Mouse (Mus musculus) myocyte (in vitro differentiated cells): ENCODE data around the gene Gm17387. TPM values are rescaled to one million over a fixed set of nuclear protein-coding genes. Genes with fewer than 3 reads are reported as not detected.

Source experiments
- H3K27me3 ChIP-seq: one replicate; pipeline ENCODE4 v1.6.1; 2011; ENCODE audit not compliant: control insufficient read depth, insufficient read depth, insufficient read length
- H3K36me3 ChIP-seq: one replicate; pipeline ENCODE4 v1.6.1; 2011; ENCODE audit not compliant: control insufficient read depth, insufficient read depth
- H3K4me2 ChIP-seq: one replicate; pipeline ENCODE4 v1.6.1; 2011; ENCODE audit warnings: low read depth, control low read depth
- H3K4me3 ChIP-seq: one replicate; pipeline ENCODE4 v1.5.1; 2011; ENCODE audit warnings: mild to moderate bottlenecking, control low read depth, moderate library complexity
- H3K79me2 ChIP-seq: one replicate; pipeline ENCODE4 v1.6.1; 2011; ENCODE audit not compliant: control insufficient read depth, insufficient read depth
- H3ac ChIP-seq: one replicate; pipeline ENCODE4 v1.6.1; 2011; ENCODE audit not compliant: control insufficient read depth, insufficient read length
- CEBPB ChIP-seq: IDR thresholded peaks from 2 replicates; pipeline ENCODE4 v1.6.1; 2011; ENCODE audit warnings: mild to moderate bottlenecking, moderate library complexity; ENCODE audit not compliant: poor library complexity, insufficient read depth, severe bottlenecking
- E2F4 ChIP-seq: IDR thresholded peaks from one replicate; pipeline ENCODE4 v1.6.1; 2011; ENCODE audit warnings: mild to moderate bottlenecking, control low read depth, moderate library complexity; ENCODE audit not compliant: insufficient read depth
- MAX ChIP-seq: IDR thresholded peaks from one replicate; pipeline ENCODE4 v1.6.1; 2011; ENCODE audit warnings: low read depth, mild to moderate bottlenecking, control low read depth
- MYOD1 ChIP-seq, 3 experiments: IDR thresholded peaks; one replicate each; pipeline ENCODE4 v1.6.1; 2011; ENCODE audit warnings: control low read depth in 2 of 3, low read depth in 2 of 3, mild to moderate bottlenecking in 2 of 3, moderate library complexity in 1 of 3; ENCODE audit not compliant: insufficient read length in 2 of 3, control insufficient read depth in 1 of 3
- MYOG ChIP-seq, 3 experiments: IDR thresholded peaks; one replicate each; pipeline ENCODE4 v1.6.1; 2011; ENCODE audit warnings: control low read depth in 2 of 3, low read depth in 2 of 3, mild to moderate bottlenecking in 2 of 3; ENCODE audit not compliant: insufficient read length in 2 of 3, control insufficient read depth in 1 of 3, insufficient read depth in 1 of 3
- POLR2A ChIP-seq: IDR thresholded peaks from one replicate; pipeline ENCODE4 v1.6.1; 2011; ENCODE audit warnings: low read depth, mild to moderate bottlenecking, control low read depth, moderate library complexity; ENCODE audit not compliant: insufficient read length
- POLR2AphosphoS2 ChIP-seq: IDR thresholded peaks from one replicate; pipeline ENCODE4 v1.6.1; 2011; ENCODE audit warnings: low read depth, control low read depth; ENCODE audit not compliant: insufficient read length
- REST ChIP-seq: IDR thresholded peaks from one replicate; pipeline ENCODE4 v1.6.1; 2011; ENCODE audit warnings: mild to moderate bottlenecking, control low read depth, moderate library complexity; ENCODE audit not compliant: insufficient read depth, insufficient read length
- SRF ChIP-seq: IDR thresholded peaks from one replicate; pipeline ENCODE4 v1.6.1; 2011; ENCODE audit warnings: low read depth; ENCODE audit not compliant: control insufficient read depth, insufficient read length
- TCF12 ChIP-seq: IDR thresholded peaks from one replicate; pipeline ENCODE4 v1.6.1; 2011; ENCODE audit warnings: mild to moderate bottlenecking, control low read depth; ENCODE audit not compliant: poor library complexity, insufficient read depth, severe bottlenecking
- TCF3 ChIP-seq: IDR thresholded peaks from one replicate; pipeline ENCODE4 v1.6.1; 2011; ENCODE audit warnings: low read depth, control low read depth; ENCODE audit not compliant: insufficient read length
- USF1 ChIP-seq: IDR thresholded peaks from one replicate; pipeline ENCODE4 v1.6.1; 2011; ENCODE audit warnings: low read depth, mild to moderate bottlenecking, control low read depth, moderate library complexity
- polyA plus RNA-seq: library from polyadenylated mRNA; unstranded; fragments of >200 nt; fragmentation: generic; extraction: Trizol; gene quantifications from one replicate; pipeline ENCODE4 v1.2.1, GENCODE M21; 2012; ENCODE audit warnings: missing spikeins

Gene Gm17387
- polyA plus RNA-seq: not detected

DNA sequence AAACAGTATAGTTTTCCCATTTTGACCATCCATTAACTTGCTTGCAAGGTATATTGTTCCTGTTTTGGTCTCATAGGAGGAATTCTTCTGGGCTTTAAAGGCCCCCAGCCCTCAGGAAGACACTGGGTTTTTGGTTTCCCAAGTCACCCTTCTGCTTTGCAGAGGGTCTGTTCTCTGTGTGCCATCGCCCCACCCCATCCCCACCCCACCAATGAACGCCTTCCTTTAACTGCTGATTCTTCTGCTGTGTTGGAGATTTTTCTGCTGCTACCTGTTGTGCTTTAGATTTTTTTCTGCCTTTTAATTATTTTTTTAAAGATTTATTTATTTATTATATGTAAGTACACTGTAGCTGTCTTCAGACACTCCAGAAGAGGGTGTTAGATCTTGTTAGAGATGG lies at the start of gene Gm17387:
Gene Gm17387 (plus strand): TSS at position 301 of the 400 bp plus-strand sequence.
- no peaks in the 10 kb centered on the region for H3K27me3 ChIP-seq
- no peaks in the 10 kb centered on the region for H3K36me3 ChIP-seq
- TF ChIP-seq TCF12: no peak
- TF ChIP-seq POLR2A: no peak
- no peak for TF ChIP-seq TCF3
- TF ChIP-seq REST: no peak
- no peak for TF ChIP-seq USF1
- TF ChIP-seq POLR2AphosphoS2: no peak
- TF ChIP-seq CEBPB: no peak
- no peak for TF ChIP-seq MAX
- no peak for TF ChIP-seq E2F4
- no peak for TF ChIP-seq SRF
- no peak for TF ChIP-seq MYOG (IDR thresholded peaks at IDR 0.05; ENCODE audit: control insufficient read depth in 1 of 3, insufficient read depth in 1 of 3, insufficient read length in 2 of 3, low read depth in 2 of 3)
- no peak within 1 kb of the TSS for H3ac ChIP-seq
- H3K4me3 ChIP-seq: no peak within 1 kb of the TSS
- H3K79me2 ChIP-seq: no peaks in the 10 kb centered on the region
- H3K4me2 ChIP-seq: no peak within 1 kb of the TSS

DNA sequence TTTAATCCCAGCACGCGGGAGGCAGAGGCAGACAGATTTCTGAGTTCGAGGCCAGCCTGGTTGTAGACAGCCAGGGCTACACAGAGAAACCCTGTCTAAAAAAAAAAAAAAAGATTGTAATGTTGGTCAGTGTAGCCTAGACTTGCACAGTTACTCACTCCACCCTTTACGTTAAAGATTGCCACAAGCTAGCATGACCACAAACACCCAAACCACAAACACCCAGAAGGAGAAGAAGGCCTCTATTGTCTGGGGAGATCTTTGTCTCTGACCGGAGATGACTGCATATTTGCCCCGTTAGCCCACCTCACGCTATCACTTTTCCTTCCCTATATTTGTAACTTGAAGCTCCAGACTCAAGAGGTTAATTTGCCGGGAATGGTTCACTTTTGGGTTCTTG lies 47.2 kb upstream of the Gm17387 start:
- no peaks in the 10 kb centered on the region for H3K36me3 ChIP-seq
- H3K79me2 ChIP-seq: no peaks in the 10 kb centered on the region
- H3ac ChIP-seq: no peak overlapping the region
- H3K4me3 ChIP-seq: no peak overlapping the region
- no peaks in the 10 kb centered on the region for H3K27me3 ChIP-seq
- H3K4me2 ChIP-seq: peak overlapping the region; percentile 37
- no peak for TF ChIP-seq POLR2AphosphoS2
- 0 out of 2 replicates have a peak, but pooled peaks have one; percentile 19 for TF ChIP-seq CEBPB
- TF ChIP-seq E2F4: no peak
- TF ChIP-seq TCF12: no peak

DNA sequence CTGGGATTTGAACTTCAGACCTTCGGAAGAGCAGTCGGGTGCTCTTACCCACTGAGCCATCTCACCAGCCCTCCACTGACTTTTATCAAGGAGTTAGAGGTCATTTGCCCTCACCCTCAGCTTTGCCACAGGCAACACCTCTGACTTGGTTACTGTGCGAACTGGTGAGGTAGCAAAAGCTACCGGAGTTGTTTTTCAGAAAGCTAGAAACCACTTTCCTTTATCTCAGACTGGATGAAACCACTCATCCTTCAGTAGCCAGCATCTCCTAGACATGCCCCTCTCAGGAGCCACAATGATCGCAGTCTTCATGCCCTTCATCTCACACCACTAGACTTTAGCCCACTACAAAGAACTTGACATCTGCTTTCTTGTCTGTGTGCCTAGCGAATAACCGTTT lies 46.0 kb upstream of the Gm17387 start:
- no peak overlapping the region for H3ac ChIP-seq
- H3K27me3 ChIP-seq: no peaks in the 10 kb centered on the region
- TF ChIP-seq E2F4 (no peak), POLR2A (no peak), USF1 (no peak), POLR2AphosphoS2 (no peak), TCF12 (no peak), MYOD1 (IDR thresholded peaks at IDR 0.05; ENCODE audit: control insufficient read depth in 1 of 3, insufficient read length in 2 of 3, low read depth in 2 of 3) (no peak), CEBPB (no peak), MYOG (IDR thresholded peaks at IDR 0.05; ENCODE audit: control insufficient read depth in 1 of 3, insufficient read depth in 1 of 3, insufficient read length in 2 of 3, low read depth in 2 of 3) (no peak), SRF (no peak), REST (no peak), TCF3 (no peak), MAX (no peak)
- H3K4me2 ChIP-seq: no peak overlapping the region
- H3K79me2 ChIP-seq: no peaks in the 10 kb centered on the region
- H3K36me3 ChIP-seq: no peaks in the 10 kb centered on the region
- no peak overlapping the region for H3K4me3 ChIP-seq

DNA sequence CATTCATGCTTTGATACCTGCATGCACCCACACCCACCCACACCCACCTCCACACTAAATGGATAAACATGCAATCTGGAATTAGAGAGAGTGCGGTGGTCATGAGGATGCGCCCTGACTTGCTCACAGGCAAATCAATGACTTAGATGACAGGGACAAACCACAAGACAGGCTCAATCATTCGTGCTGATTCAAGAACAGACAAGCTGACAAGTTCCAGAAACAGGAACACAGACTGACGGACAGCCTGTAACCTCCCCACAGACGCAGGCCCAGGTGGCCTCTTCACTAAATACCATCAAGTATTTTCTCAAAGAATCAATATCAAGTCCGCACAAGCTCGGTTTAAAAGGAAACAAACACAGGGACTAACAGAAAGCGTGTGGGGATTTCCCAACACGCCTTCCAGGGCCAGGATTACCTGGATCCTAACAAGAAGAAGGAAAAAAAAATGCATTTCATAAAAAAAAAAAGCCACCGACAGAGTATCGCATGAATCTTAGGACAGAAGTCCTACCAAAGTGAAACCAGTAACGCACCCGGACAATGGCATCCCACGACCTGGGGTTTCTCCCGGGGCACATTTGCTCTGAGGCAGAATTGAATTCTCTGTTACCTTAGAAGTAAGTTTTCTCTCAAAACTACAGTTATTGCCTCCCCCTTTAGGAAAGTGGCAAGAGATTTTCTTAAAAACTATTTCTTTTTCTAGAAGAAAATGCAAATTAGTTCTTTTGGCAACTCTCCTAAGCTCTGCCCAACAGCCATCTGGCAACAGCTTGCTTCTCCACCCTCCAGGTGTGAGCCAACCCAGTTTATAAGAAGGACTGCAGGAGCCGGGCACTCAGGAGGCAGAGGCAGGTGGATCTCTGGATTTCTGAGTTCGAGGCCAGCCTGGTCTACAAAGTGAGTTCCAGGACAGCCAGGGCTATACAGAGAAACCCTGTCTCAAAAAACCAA lies 41.5 kb upstream of the Gm17387 start:
- H3K4me2 ChIP-seq: no peak overlapping the region
- TF ChIP-seq SRF (no peak), POLR2A (no peak), TCF3 (no peak), POLR2AphosphoS2 (no peak), MAX (no peak), MYOG (IDR thresholded peaks at IDR 0.05; ENCODE audit: control insufficient read depth in 1 of 3, insufficient read depth in 1 of 3, insufficient read length in 2 of 3, low read depth in 2 of 3) (no peak), CEBPB (no peak), REST (no peak), USF1 (no peak)
- H3K27me3 ChIP-seq: no peaks in the 10 kb centered on the region

DNA sequence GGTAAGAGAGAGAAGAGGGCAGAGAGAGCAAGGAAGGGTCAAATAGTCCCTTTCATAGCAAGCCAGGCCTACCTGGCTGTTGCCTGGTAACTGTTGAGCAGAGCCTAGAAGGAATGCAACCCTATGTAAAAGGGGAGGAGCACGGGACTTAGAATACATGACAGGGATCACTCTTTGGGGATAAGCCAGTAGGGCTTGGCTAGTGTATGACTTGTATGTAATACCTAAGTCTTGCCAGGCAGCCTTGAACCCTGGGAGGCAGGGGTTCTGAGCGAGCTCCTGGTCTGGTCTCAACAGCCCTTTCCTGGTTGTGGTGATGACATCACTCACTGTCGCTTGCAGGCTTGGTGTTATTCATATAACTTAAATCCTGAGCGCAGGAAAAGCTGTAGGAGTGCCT lies 39.9 kb upstream of the Gm17387 start:
- H3K36me3 ChIP-seq: no peaks in the 10 kb centered on the region

More for the DNA sequence above, 41.5 kb upstream of the Gm17387 start:
- Histone ChIP-seq H3K4me3 (no peak overlapping the region), H3K79me2 (no peaks in the 10 kb centered on the region), H3ac (no peak overlapping the region), H3K36me3 (no peaks in the 10 kb centered on the region)

More for the DNA sequence above, 39.9 kb upstream of the Gm17387 start:
- H3K4me2 ChIP-seq: no peak overlapping the region
- TF ChIP-seq TCF12 (no peak), POLR2AphosphoS2 (no peak), POLR2A (no peak), SRF (no peak), TCF3 (no peak), MYOG (IDR thresholded peaks at IDR 0.05; ENCODE audit: control insufficient read depth in 1 of 3, insufficient read depth in 1 of 3, insufficient read length in 2 of 3, low read depth in 2 of 3) (no peak), E2F4 (no peak), CEBPB (no peak), MAX (no peak), USF1 (no peak), REST (no peak), MYOD1 (IDR thresholded peaks at IDR 0.05; ENCODE audit: control insufficient read depth in 1 of 3, insufficient read length in 2 of 3, low read depth in 2 of 3) (no peak)
- no peak overlapping the region for H3ac ChIP-seq
- H3K79me2 ChIP-seq: no peaks in the 10 kb centered on the region
- H3K27me3 ChIP-seq: no peaks in the 10 kb centered on the region
- no peak overlapping the region for H3K4me3 ChIP-seq
